Mouse (Mus musculus) cerebellum, adult 11-12 months (tissue): ENCODE data around the gene Pfas.
A peak's percentile ranks its signal among the peaks of the same experiment; 100 is the strongest.

Experiments used
- DNase-seq: peaks from one replicate; pipeline ENCODE4 v3.0.0; 2022

Gene Pfas

DNA sequence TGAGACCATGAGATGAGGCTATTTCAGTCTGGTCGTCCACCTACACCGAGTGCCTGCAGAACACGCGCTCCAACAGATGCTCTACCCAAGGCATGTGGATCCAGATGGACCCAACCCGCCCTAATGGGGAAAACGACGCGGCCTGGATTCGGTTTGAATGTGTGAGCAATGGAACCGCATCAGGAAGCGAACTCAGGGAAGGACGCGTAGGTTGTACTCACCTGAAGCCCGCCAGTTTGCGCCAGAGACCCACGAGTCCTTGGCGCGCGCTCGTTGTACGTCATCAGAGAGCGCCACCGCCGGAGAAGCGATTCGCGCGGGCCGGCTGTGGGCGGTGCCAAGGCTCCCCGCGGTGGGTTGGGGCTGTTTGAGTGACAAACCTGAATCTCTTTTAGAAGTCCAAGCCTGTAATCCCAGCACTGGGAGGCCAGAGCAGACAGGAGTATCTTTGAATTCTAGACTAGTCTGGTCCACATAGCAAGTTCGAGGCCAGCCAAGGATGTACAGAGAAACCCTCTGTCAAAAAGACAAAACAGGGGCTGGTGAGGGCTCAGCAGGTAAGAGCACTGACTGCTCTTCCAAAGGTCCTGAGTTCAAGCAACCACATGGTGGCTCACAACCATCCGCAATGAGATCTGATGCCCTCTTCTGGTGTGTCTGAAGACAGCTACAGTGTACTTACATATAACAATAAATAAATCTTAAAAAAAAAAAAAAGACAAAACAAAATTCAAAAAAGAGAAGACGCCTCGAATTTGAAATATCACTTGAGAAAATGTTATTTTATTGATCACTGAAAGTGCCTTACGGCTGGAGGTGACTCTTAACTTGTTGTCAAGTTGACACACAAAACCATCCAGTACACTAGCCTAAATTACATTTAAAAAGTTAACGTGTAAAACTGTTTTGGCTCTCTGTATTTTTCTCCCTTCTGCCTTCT, at the start of gene Pfas:
Gene Pfas, minus strand, starts transcription at position 279 of the 940 bp plus-strand sequence.
- peak; percentile 91 for DNase-seq

DNA sequence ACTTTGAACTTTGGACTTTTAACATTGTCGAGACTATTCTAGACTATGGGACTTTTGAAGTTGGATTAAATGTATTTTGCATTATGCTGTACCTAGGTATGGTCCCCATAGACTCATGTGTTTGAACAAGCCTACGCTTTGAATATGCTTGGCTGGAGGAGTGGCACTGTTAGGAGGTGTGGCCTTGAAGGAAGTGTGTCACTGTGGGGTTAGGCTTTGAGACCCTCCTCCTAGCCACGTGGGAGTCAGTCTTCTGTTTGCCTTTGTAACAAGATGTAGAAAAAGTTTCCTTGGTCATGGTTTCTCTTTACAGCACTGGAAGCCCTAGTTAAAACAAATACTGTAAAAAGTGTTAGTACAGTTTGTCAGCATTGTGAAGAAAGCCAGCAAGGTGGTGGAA, 45.6 kb upstream of the Pfas start:
- DNase-seq: no peak

DNA sequence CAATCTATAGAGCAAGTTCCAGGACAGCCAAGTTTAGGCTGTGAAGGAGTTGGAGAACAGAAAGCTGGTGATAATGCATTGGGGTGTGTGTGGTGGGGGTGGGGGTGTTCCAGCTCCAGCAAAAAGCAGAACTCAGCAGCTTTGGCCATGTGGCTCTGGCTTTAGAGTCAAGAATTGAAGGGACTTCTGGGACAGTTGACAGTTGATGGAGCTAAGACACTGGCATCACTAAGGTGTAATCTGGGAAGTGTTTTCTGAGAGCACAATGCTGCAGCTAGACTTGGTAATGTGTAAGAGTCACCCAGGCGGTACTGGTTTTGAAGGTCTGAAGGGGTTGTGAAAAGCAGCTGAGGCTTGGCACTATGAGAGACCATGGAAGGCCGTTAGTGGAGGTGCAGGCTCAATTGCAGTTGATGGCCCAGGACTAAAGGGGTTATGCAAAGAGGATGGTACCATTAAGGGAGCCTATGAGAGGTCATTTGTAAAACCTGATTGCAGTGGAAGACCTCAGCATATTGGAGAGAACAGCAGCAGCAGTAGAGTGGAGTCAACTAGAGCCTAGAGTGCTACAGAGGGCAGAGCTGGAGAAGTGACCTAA, 44.7 kb upstream of the Pfas start:
- DNase-seq: no peak

DNA sequence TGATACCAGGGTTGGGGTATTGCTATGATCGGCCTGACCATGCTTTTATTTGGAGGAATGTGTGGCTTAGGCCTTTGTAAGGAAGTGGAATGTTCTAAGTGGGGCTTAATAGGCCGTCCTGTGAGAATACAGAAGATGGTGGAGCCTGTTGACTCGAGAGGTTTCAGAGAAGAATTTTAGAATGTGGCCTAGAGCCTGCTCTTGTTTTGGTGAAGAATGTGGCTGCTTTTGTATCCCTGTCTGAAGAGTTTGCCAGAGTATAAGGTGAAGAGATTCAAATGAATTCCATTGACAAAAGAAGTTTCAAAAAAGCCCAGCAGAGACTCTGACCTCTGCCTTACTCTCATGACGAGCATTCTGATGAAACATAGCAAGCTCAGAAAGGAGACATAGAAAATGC, 43.5 kb upstream of the Pfas start:
- no peak for DNase-seq

DNA sequence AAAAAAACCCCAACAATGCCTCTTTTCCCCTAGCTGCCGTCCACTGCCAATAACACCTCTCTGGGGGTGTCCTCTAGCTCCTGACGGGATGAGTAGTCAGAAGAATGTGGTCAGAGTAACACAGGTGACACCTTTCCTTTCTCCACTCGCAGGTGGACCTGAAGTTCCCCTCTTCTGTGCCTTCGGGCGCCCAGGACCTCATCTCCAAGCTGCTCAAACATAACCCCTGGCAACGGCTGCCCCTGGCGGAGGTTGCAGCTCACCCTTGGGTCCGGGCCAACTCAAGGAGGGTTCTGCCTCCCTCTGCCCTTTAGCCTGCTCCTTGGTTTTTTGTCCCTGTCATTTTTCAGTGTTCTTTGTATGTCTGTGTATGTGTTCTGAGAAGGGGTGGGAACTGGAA, 42.5 kb upstream of the Pfas start:
- peak; percentile 27 for DNase-seq

DNA sequence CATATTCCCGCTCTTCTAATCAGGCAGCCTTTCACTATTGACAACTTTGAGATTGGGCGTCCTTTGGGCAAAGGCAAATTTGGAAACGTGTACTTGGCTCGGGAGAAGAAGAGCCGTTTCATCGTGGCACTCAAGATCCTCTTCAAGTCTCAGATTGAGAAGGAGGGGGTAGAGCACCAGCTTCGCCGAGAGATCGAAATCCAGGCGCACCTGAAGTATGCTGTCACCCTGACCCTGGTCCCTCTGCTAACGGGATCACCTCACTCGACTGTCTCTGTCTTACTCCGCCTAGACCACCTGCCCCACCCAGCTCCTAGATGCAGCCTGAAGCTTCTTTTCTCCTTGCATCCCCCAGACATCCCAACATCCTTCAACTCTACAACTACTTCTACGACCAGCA, 39.9 kb upstream of the Pfas start:
- no peak for DNase-seq

DNA sequence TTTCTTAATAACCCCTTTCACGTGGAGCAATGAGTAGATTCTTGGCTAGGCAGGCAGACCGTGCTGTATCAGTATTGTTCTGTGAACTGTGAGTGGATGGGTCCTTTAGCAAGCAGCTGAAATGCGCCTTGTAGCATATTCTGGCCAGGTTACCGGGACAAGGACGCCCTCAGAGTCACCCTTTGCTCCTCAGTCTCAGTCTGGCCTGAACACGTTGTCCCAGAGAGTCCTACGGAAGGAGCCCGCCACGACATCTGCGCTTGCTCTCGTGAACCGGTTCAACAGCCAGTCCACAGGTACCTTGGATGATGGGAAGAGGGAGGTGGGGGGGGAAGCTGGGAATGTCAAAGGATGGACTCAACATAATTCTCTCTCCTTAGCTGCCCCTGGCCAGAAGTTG, 39.3 kb upstream of the Pfas start:
- no peak for DNase-seq

DNA sequence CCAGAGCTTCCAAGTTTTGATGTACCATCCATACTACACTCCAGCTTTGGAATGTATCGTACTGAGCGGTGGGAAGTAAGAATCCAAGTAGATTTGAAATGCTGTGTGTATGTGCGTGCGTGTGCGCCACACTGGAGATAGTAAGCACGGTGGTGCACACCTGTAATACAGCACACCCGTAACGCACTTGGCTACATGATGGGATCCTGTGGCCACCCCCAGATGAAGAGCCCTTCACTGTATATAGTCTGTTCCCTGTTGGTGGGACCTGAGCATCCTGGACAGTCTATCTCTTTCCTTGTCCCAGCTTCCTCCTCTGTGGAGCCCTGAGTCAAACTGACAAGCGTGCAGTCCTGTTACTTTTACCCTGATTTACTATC, 38.1 kb upstream of the Pfas start:
- DNase-seq: no peak

DNA sequence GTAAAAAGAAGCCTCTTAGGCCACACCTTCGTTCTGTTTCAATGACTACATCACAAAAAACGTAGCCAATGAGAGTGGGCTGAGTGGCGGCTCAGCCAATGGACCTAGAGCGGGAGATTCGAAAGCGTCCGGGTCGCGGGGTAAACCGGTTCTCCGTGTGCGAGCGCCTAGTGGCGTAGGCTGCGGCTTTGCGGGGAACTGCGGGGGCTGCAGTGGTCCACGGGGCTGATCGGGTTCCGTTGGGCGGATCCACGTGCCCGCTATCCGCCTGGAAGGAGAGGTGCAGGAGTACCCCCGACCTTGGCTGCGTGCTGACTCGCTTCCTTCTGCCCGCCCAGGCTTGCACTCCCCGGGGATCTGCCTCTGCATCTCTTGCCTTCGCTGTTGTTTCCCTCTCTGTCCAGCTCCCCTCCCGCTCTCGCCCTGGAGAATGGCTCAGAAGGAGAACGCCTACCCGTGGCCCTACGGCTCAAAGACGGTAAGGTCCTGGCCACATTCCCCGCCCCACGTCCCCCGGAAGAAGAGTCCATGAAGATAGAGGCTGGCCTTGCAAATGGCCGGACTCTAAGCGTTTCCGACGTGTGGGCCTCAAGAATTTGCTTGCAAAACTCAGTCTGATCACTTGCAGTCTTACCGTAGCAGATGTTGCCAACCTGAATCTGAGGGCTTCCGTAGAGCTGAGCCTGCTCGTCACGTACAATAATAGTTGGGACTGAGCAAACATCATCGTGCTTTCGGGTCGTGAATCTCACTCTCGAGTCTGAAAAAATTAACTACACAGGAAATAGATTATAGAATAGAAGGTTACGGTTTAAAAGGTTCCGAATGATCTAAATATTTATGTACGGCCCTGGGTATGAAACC, 37.5 kb upstream of the Pfas start, which contains the start of gene Aurkb:
Gene Aurkb, plus strand, starts transcription at position 117 of the 864 bp plus-strand sequence.
- DNase-seq: peak; percentile 66

DNA sequence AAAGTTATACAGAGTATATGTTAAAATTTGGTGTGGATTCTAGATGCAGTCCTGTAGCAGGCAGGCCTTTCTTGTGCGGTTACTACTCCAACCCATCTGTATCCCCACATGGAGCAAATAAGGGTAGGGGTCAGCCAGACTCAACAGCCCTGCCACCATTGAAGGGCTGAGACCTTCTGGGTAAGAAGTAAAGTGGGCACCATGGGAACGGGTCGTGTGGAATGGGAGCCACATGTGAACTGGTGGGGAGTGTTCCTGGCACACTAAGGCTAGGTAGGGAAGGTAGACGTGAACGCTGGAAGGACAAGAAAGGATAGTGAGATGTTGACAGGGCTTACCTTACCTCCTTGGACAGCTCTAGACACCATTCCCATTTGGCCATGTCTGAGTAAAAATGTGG, 29.9 kb upstream of the Pfas start:
- DNase-seq: peak; percentile 52

DNA sequence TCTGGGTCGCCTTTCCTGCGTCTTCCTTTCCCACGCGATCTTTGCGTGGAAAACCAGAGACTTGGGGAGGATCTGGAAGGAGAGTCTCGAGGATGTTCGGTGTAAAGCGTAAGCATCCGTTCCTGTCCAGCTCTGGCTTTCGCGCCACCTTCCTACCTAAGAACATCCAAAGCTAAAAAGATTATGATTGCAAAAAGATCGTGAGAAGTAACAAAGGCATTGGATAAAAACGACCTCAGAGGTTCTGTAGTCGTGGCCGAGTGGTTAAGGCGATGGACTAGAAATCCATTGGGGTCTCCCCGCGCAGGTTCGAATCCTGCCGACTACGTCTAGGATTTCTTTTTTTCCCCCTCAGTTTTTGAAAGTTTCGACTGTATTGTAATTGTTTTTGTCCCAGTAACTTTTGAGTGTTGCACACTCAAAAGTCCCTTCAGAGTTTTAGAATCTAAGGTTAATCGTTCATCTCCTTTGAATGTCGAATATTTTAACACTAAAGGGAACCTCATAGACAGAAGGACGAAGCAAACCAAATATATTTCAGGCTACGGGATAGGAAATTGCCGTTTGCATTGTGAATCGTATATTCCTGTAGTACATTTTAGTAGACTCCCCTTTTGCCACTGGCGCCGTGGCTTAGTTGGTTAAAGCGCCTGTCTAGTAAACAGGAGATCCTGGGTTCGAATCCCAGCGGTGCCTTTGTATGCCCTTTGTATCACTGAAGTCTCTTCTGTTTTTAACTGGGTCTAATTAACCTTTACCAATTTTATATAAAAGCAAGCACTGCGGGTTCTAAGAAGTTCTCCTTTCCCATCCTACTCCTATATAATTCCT, 29.2 kb upstream of the Pfas start:
- DNase-seq: peak; percentile 79

DNA sequence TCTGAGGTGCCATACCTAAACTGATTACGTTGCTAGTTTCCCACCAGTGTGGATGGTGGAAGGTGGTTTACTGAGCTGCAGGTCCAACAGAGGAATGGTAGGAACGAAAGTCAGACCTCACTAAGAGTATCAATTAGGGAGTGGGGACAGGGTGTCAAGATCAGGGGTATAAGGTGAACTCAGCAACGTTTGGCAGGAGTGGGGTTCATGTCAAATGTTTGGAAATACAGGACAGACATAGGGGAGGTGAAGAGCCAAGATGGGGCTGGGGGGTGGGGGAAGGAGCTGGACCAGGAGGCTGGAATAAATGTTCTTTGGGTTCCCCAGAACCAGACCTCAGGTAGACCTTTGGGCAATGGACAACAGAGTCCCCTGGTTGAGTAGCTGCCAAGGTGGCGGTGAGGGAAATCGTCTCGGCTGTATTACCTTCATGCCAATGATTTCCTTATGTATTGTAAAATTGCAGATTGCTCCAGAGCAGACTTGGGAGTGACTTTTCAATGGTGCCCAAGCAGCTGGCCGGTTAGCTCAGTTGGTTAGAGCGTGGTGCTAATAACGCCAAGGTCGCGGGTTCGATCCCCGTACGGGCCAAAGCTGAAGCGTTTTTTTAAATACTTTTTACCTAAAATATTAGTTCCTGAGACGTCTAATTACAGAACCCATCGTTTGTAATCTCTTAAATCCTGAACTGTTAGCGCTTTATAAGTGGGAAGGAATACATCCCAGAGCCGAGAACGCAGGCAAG, 28.4 kb upstream of the Pfas start:
- peak; percentile 87 for DNase-seq

DNA sequence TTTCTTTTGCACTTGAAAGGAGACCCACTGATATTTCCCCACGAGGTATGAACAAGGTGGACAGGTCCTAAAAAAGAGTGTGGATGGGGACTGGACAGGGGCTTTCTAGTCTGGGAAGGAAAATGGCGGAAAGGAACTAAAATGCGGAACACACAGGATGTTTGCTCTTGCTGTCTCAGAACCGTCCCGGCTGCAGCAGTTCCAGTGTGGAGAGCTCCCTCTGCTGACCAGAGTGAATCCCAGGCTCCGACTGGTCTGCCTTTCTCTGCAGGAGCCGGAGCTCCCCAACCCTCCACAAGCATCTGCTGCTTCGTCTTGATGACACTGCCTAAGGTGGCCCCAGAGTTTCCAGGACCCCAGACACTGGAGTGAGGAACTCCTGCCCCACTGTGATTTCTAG, 27.6 kb upstream of the Pfas start:
- peak; percentile 92 for DNase-seq

DNA sequence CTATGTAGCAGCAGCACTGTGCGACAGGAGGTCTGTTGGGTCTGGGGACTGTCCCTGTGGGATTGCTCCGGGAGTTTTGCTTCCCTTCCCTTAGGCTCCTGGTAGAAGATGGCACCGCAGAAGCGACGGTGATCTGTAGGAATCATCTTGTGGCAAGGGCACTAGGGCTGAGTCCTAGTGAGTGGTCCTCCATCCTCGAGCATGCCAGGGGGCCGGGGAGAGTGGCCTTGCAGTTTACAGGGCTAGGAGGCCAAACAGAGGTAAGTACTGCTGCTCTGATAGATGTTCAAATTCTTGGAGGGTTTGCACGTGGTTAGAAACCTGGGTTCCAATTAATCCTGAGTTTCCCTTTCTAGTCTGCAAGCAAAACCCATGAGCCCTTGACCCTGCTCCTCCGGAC, 27.2 kb upstream of the Pfas start:
- DNase-seq: peak; percentile 60

DNA sequence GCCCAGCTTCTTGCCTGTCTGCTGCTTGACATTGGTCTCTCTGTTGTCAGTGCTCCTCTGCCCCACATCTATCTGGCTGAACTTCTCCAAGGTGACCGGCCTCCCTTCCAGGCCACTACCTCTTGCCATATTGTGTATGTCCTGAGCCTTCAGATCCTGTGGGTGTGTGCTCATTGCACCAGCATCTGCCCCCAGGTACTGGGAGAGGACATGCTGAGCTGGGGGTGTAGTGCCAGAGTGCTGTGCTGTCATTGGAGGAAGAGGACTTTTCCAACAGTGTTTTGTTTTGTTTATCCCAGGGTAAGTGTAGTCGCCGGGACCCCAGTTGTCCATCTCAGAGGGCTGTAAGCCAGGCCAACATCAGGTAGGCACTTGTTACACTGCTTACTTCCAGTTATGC, 26.3 kb upstream of the Pfas start:
- DNase-seq: peak; percentile 43

DNA sequence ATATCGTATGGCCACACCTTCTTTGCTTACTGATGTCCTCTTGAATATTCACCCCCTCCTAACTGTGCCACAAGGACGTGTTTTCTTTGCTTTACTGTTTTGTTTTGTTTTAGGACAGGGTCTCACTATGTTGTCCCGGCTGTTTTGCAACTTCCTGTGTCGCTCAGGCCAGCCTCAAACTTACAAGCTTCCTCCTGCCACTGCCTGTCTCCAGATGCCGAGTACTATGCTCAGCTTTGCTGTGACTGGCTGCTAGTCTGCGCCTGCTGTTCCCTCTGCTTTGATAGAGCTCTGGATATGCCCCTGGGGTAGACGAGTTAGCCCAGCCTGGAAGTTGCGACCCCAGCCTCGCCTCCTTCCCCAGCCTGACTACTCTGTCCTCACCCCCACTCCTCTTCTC, 25.3 kb upstream of the Pfas start:
- DNase-seq: peak; percentile 35

DNA sequence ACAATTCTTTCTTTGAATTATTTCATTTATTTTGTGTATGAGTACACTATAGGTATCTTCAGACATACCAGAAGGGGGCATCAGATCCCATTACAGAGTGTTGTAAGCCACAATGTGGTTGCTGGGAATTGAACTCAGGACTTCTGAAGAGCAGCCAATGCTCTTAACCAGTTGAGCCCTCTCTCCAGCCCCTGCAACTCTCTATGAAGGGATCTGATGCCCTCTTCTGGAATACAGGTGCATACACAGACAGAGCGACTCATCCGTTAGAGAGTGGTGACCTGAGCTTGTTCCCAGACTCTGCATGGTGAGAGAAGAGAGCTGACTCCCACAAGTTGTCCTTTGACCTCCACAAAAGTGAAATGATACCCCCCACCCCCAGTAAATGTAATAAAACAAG, 20.5 kb upstream of the Pfas start:
- no peak for DNase-seq

DNA sequence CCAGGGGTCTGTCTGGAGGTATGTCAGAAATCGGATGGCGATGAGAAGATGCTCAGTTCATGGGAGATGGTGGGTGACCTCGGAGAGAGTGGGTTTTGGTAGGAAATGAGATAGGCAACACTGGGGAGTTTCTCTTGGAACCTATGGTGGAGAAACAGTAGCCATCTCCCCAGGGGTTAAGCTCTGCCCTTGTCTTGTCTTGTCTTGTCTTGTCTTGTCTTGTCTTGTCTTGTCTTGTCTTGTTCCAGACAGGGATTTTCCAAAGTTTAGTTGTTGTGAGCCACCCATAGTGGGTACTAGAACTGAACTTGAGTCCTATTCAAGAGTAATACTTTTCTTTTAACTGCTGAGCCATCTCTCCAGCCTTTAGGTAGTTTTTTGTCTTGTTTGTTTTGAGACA, 18.3 kb upstream of the Pfas start:
- DNase-seq: no peak

DNA sequence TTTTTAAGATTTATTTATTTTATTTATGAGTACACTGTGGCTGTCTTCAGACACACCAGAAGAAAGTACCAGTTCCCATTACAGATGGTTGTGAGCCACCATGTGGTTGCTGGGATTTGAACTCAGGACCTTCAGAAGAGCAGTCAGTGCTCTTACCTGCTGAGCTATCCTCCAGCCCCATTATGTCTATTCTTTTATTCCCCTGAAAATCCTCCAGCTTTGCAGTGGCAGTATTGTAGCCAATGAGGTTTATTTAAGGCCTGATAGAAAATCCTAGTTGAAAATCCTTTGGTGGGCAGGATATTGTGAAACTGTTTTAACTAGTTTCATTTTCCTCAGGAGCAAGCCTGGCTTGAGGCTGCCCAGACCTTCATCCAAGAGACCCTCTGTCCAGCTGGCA, 12.4 kb upstream of the Pfas start:
- DNase-seq: no peak

DNA sequence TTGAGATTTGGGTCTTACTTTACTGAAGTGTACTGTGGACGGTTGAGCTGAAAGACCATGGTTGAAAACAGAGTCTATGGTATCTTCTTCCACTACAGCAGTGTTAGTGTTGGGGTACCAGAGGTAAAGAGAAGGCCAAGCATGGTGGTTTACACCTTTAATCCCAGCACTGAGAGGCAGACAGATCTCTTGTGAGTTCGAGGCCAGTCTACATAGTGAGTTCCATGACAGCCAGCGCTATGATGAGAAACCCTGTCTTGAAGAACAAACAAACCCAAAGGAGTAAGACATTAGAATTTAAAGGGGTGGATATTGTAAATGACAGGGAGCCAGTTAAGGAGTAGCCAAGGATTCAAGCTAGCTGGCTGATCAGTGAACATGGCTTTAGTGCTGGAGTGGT, 8.5 kb upstream of the Pfas start:
- no peak for DNase-seq

DNA sequence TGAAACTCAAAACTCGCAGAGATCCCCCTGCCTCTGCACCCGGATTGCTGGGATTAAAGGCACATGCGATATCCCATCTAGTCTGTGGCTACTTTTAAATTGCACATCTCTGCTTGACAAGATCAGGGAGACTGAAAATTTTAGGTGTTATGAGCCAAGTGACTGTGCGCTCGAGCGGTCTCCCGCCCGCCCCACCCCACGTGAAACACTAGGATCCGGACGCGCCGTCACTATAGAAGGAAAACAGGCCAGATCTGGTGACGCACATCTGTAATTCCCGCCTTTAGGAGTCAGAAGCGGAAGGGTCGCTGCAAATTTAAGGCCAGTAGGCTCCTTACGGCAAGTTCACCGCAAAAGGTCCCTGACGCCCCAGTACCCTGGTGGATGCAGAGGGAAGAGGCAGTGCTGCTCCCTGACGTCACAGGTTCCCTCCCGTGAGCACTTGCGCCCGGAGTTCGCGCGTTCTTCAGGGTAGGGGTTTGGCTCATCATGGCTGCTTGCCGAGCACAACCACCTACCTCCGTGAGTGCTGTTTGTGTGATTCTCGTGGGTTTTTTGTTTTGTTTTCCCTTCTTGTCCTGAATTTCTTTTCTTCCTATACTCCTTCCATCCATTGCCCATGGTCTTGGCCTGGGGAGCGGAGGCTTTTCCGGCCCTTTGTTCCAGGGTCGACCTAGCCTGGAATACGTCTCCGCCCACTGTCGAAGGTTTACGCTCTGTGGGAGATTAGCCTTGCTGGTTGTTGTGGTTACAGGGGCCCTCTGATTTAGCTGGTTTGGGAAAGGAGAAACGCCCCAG, 7.6 kb upstream of the Pfas start, which contains the start of gene Ctc1:
Gene Ctc1, plus strand, starts transcription at position 268 of the 798 bp plus-strand sequence.
- DNase-seq: peak; percentile 89
